Mouse (Mus musculus): ENCODE data around the gene Olfr504. TPM values are rescaled to one million over a fixed set of nuclear protein-coding genes. Genes with fewer than 3 reads are reported as not detected.
"Not testable (repeated sequence)": the region's sequence is repeated elsewhere in the genome, so short reads cannot be mapped to it uniquely, and the experiment has no call there.

Gene Olfr504
- total RNA-seq (2021) = not detected
- long read RNA-seq, experiment 1 = 0 reads
- long read RNA-seq, experiment 2 = 0 reads

GRCm38 (mm10) chr7:108565693-108566092 lies at the start of gene Olfr504:
Olfr504 (minus strand) TSS chr7:108565793.
- no peak for DNase-seq

GRCm38 (mm10) chr7:108614110-108614509 lies 48.5 kb upstream of the Olfr504 start:
- no peak for DNase-seq

- DNase-seq = no peak
Observed at GRCm38 (mm10) chr7:108610487-108610886, 44.9 kb upstream of the Olfr504 start, which contains the start of gene Olfr506. Olfr506 (plus strand) TSS chr7:108610787.

GRCm38 (mm10) chr7:108601916-108602315 lies 36.3 kb upstream of the Olfr504 start:
- not testable (repeated sequence) for DNase-seq

- DNase-seq = no peak
Observed at GRCm38 (mm10) chr7:108589797-108590196, 24.2 kb upstream of the Olfr504 start.

GRCm38 (mm10) chr7:108544227-108544626 lies 21.4 kb downstream of the Olfr504 start, which contains the start of gene Olfr503:
Olfr503 (plus strand) TSS chr7:108544527.
- DNase-seq = not testable (repeated sequence)

- no peak for DNase-seq
Observed at GRCm38 (mm10) chr7:108542416-108542815, 23.2 kb downstream of the Olfr504 start.

GRCm38 (mm10) chr7:108524965-108525364 lies 40.6 kb downstream of the Olfr504 start, which contains the start of gene Olfr502:
Olfr502 (minus strand) TSS chr7:108525065.
- no peak for DNase-seq

Other genes with a start within 250 kb of the Olfr504 start
- not detected for gene Olfr492, start 242.1 kb downstream of the Olfr504 start, total RNA-seq (2021)
- not detected for gene Olfr493, start 218.8 kb downstream of the Olfr504 start, total RNA-seq (2021)
- not detected for gene Olfr494, start 200.5 kb downstream of the Olfr504 start, total RNA-seq (2021)
- not detected for gene Olfr495, start 172.6 kb downstream of the Olfr504 start, total RNA-seq (2021)
- not detected for gene Olfr497, start 145.4 kb downstream of the Olfr504 start, total RNA-seq (2021)
- not detected for gene Olfr498, start 100.5 kb downstream of the Olfr504 start, total RNA-seq (2021)
- gene Olfr502, start 40.7 kb downstream of the Olfr504 start, total RNA-seq (2021) = not detected
- not detected for gene Olfr503, start 21.3 kb downstream of the Olfr504 start, total RNA-seq (2021)
- gene Olfr506, start 45.0 kb upstream of the Olfr504 start, total RNA-seq (2021) = not detected
- gene Olfr507, start 56.0 kb upstream of the Olfr504 start, total RNA-seq (2021) = not detected
- not detected for gene Olfr508, start 64.2 kb upstream of the Olfr504 start, total RNA-seq (2021)
- not detected for gene Olfr509, start 86.1 kb upstream of the Olfr504 start, total RNA-seq (2021)
- not detected for gene Olfr510, start 100.6 kb upstream of the Olfr504 start, total RNA-seq (2021)
- not detected for gene Olfr512, start 147.5 kb upstream of the Olfr504 start, total RNA-seq (2021)
- not detected for gene Olfr513, start 185.2 kb upstream of the Olfr504 start, total RNA-seq (2021)